In the genomic region with DNA sequence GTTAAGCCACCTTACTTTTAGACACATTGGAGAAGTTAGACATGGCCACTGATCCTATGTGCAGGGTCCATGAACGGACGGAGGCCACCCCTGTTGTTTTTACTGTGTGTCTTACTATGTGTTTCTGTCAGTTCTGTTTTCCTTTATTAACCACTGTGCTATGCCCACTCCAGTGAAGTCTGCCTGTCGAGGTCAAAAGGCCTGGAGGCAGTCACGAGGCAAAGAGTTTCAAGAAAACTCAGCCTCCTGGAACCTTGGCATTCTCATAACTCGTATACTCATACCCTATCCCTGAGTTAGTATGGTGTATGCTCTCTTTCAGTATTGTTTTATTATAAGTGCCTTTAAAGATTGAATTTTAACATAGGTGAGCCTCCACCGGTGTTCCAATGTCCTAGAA, we compare ENCODE assay signal across 21 mouse cellular contexts. TPM values are rescaled to one million over a fixed set of nuclear protein-coding genes. Genes with fewer than 3 reads are reported as not detected.
"Had no signal": no experiment of that assay in that cellular context is flagged by ENCODE, and none has a peak within 500 bp of the region (broad histone marks: within the 10 kb centered on the region; RNA-seq: fewer than 3 reads in every experiment).

No protein-coding gene starts in this region.

- H3K4me3 ChIP-seq: layer of hippocampus, adult 2 months; limb, embryonic 10.5 days; limb, embryonic 13.5 days; liver, embryonic 12.5 days; liver, embryonic 15.5 days had no signal

- H3K9ac ChIP-seq: limb, embryonic 13.5 days; liver, embryonic 12.5 days; liver, embryonic 15.5 days had no signal

- H3K4me1 ChIP-seq: limb, embryonic 10.5 days; limb, embryonic 13.5 days; liver, embryonic 12.5 days; liver, embryonic 15.5 days had no signal

- DNase-seq: layer of hippocampus, adult 9-11 months; liver; lung, adult 18-20 months; lung, postnatal 14 days; lung, postnatal 4 days; midbrain, embryonic 14.5 days; right cerebral cortex, adult 18-20 months; right cerebral cortex, postnatal 14 days; right cerebral cortex, postnatal 4 days; thymus, postnatal 25 days had no signal

- H3K27ac ChIP-seq: layer of hippocampus, adult 2 months; limb, embryonic 10.5 days; limb, embryonic 13.5 days; liver, embryonic 12.5 days; liver, embryonic 15.5 days; stomach, postnatal 0 days had no signal

- H3K9me3 ChIP-seq: limb, embryonic 10.5 days; limb, embryonic 13.5 days; liver, embryonic 12.5 days; liver, embryonic 15.5 days had no signal

- H3K27me3 ChIP-seq: limb, embryonic 13.5 days; liver, embryonic 12.5 days; liver, embryonic 15.5 days had no signal

- H3K36me3 ChIP-seq: limb, embryonic 10.5 days; limb, embryonic 13.5 days; liver, embryonic 12.5 days; liver, embryonic 15.5 days had no signal

RNA-seq across cellular contexts. Expression of a gene that starts 7.3 kb away (rescaled TPM):
- polyA plus RNA-seq: lung, embryonic 16.5 days; midbrain, postnatal 0 days; neural tube, embryonic 11.5 days had no signal

RNA-seq across cellular contexts. Expression of a gene that starts 19.9 kb away (rescaled TPM):
- total RNA-seq: midbrain, postnatal 0 days had no signal

RNA-seq across cellular contexts. Expression of a gene that starts 30.3 kb away (rescaled TPM):
- total RNA-seq: megakaryocyte-erythroid progenitor cell, adult 5-6 weeks had no signal
- polyA plus RNA-seq: large intestine, adult 2 months; midbrain, embryonic 14.5 days had no signal
